Mouse (Mus musculus): ENCODE results near the gene Palm2.

Palm2 gene

DNA sequence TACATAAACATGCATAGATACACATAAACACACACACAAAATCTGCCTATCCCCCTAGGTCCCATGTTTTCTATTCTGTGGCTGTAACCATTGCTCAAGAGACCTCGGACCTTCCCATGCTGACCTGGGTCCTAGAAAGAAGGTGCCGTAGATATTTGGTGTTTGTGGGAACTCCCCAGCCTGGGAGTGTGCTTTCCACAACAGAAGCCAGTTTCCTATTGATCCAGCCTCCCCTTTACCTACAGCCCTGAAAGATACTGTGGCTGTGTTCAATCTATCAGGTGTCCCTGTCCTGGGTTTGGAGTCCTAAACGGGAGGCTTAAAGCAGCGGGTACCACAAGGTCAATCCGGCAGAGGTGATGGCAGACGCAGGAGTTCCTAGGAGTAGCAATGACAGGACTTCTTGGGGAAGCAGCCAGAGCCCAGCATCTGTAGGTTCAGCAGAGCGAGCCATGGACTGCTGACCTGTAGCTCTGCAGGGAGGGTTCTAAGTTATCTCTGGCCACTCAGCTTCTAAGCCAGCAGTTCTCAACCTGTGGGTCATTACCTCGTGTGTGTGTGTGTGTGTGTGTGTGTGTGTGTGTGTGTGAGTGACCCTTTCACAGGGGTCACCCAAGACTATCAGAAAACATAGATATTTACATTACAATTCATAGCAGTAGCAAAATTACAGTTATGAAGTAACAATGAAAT is 79.3 kb downstream of the Palm2 start:
- no peak for DNase-seq (ENCODE audit: low spot score in 2 of 2)

DNA sequence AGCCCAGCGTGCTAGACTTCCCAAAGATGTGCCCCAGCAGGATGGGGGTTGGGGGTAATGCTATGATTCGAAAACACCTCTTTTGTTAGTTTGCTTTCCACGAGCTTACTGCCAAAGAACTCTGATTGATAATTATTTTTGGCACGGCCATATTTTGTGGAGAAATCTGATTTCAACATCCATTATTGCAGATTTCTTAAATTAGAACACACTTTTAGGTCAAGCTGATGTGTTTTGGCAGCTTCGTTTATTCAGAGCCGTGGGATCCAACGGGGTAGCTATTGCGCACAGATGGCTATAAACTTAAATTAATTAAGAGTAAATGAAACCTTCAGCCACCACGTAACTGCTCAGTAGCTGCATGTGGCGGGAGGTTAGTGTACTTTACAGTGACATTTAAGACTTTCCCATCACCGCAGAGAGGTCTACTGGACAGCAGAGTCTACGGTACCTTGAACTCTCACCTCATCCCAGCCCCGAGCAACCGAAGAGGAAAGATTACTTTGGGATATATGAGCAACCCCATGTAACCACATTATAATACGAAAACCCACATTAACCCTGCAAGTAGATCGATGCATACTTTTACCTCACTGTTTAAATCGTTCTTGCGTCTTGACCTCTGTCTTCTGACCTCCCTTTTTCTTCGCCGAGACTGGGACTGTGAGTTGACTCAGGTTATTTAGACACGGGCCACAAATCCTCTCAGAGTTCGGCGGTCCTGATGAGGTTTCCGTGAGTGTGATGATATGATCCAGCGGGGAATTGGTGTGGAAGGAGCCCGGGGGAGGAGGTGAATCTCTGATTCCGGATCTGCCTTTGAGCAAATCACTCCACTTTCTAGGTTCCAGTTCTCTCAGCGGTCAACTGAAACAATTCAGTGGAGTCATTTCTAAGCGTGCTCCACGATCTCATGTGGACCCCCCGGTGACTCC is 80.2 kb downstream of the Palm2 start:
- DNase-seq (ENCODE audit: low spot score in 2 of 2): no peak

DNA sequence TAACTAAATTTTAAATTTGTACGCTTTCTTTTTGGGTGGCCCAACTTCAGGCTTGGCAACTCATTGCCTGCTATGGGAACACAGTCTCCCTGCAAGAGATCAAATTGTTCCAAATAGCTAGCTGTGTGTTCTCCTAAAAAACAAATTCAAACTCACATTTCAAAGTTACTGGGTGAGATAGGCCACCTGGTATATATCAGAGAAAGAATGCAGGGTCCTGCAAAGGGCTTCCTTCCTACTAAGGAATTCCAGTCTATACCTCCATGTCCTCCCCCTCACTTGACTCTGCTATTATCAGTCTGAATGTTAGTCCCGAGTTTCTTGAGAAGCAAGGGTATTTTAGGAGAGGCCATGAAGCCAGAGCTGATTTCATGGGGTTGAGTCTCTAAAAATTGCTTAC is 81.3 kb downstream of the Palm2 start:
- no peak for DNase-seq (ENCODE audit: low spot score in 2 of 2)

DNA sequence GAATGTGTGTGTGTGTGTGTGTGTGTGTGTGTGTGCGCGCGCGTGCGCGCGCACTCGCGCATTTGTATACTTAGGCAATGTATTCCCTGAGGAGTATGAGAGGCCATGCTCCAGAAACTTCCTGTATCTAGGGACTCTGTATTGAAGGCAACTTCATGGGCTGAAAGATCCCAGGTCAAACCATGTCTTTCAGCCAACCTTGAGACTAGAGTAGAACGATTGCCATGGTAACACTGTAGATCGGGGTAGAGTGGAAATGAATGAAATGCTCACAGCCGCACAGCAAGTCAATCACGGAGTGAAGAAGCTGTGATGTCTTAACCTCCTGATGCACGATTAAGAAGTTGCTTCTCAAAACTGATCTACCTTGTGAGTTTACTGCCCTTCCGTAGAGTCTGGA is 89.4 kb downstream of the Palm2 start:
- no peak for DNase-seq (ENCODE audit: low spot score in 2 of 2)

DNA sequence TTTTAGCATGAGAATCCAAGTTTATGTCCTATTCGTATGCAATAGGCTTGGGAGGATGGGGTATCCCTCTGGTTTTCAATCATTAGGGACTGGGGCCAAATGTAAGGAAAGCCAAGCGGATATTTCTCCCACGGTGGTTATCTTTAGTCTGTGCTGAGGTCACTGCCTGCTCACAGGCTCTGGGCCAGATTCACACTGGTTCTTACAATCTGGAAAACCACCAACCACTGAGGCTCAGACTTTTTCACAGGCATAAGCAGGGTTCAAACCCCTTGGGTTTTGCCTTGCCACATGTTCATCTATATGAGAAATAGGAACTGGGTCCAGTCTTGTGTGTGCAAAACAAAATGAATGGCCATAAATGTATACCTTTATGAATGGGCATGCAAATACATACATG is 90.4 kb downstream of the Palm2 start:
- no peak for DNase-seq (ENCODE audit: low spot score in 2 of 2)

DNA sequence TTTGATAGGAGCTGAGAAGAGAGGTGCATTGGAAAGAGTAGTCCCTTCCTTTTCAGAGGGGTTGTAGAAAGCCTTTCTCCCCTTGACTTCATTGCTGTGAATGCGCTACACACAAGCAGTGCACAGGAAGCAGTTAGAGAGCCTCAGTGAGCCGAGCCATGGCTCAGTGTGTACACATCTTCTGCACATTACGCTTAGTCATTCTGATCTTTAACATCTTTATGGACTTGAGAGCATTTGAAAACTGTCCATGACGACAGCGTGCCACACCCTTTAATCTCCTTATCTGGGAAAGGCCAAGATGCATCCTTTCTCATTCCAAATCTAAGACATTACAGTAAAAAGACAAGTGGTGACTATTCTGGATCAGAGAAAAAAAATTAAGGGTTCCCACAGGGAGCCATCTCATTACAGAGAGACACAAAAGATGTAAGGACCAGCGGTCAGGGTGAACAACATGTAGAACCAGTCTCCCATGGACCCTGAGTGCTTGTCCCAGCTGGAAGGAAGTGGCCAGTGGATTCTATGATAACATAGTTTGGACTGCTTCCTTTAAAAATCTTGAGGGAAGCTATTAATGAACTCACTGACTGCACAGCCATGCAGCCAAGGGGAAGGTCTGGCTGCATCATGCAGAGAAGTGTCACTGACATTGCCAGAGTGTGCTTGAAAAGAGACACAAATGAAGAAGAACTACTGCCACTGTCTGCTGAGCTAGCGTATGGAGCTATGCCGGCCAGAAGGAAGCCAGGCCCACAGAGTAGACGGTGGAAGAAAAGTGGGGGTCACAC is 91.4 kb downstream of the Palm2 start:
- no peak for DNase-seq (ENCODE audit: low spot score in 2 of 2)

DNA sequence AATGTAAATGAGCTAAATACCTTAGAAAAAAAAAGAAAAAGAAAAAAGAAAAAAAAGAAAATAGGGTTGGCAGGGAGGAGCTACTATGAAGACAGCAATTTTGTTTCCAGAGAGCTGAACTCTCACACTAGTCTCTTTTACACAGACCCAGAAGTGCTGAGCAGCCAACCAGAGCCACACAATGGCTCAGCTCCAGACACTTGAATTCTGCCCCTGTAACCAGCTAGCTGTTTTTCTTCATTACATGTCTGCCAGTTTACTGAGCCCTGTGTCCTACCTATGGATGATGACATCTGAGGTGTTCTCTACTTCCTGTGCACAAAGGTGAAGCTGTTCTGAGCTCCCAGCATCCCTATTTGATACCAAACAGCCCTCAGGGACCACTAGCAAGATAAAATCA is 94.2 kb downstream of the Palm2 start:
- DNase-seq (ENCODE audit: low spot score in 2 of 2): no peak

DNA sequence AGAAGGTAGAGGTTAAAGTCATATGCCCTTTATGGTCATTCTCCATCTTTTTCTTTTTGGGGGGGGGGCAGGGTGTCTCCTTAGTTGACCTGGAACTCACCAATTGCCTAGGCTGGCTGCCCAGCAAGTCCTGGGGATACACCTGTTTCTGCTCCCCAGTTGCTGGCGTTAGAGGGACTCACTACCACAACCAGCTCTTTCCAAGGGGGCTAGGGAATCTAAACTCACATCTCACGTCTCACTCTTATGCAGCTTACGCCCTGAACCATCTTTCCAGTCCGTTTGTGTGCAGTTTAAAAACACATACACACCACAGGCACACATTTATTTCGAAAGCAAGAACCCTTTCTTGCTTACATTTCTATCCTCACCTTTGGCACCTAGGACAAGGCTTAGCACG is 99.6 kb downstream of the Palm2 start:
- DNase-seq (ENCODE audit: low spot score in 2 of 2): no peak

DNA sequence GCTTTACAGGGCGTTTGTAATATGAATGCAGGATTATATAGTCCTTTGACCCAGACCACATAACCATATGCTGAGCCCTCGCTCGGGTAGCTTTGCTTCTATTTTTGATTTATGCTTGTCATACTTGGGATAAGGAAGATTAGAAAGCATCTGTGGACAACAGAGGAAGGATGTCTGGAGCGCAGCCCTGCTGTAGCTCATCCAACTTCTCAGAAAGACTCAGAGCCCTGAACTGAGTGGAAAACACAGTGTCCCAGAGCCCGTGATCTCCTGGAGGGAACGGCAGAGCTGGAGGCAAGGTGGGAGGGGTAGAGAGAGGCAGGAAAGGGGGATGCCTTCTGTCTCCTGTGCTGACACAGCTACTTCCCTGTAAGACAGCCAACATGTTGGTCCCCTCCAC is 100.2 kb downstream of the Palm2 start:
- DNase-seq (ENCODE audit: low spot score in 2 of 2): no peak

DNA sequence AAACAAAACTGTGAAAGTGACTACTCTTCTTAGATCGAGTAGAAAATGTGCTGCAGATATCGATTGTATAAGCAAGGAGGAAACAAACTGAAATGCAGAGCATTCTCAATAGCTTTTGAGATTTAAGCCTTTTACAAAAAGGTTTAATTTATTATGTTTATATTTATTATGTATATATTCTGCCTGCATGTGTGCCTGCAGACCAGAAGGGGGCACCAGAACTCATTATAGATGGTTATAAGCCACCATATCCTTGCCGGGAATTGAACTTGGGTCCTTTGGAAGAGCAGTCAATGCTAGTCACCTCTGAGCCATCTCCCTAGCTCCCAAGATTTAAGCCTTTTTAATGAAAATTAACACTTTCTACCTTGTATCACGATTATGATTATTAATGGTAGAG is 101.0 kb downstream of the Palm2 start:
- no peak for DNase-seq (ENCODE audit: low spot score in 2 of 2)

DNA sequence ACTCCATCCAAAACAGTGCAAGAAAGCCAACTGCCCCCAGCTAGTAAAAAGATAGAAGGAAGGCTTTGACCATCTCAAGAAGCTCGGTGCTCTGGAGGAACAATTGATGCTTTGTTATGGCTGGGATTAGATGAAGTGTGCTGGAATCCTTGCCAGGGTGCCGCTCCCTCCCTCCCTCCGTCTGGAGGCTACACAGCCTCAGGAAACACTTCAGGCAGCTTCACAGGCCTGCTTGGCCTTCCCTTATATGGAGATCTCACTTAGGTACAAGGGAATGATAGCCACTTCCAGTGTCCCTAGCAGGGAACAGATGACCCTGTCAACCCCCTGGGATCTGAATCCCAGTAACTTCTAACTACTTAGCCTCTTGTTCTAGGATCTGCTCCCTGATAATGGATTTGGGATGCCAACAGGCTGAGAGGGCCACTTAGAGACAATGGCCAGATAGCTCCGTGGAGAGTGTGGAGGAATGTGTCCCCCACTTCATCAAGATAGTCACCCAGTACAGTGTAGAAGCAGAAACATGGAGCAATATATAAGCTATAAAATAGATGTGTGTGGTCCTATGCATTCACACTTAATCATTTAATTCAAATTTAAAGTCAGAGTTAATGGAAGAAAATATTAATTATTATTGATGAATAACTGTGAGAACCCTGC is 104.1 kb downstream of the Palm2 start:
- no peak for DNase-seq (ENCODE audit: low spot score in 2 of 2)

DNA sequence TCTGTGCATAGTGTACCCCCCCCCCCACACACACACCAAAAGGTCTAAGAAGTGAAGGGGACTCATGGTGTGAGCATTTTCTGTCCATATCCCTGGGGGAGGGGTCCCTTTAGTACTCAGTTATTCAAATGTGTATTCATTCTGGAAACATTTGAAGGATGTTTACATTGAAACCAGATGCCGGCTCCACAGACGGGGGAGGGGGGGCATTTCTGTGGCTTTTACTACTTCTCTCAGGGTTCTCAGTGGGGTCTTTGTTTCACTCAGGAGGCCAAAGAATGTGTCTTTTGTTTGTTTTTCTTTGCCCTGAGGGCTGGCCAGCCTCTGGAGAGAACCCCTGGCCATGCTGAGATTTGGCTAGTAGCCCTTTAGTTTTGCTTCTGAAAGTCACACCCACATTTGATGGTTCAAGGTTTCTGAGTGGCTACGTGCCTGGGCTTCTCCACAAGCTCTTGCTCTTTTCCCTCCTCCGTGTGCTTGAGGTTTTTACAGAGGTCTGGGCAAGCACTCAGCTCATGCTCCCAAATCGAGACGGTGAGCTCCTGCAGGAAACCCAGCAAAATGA is 109.7 kb downstream of the Palm2 start:
- DNase-seq (ENCODE audit: low spot score in 2 of 2): no peak

DNA sequence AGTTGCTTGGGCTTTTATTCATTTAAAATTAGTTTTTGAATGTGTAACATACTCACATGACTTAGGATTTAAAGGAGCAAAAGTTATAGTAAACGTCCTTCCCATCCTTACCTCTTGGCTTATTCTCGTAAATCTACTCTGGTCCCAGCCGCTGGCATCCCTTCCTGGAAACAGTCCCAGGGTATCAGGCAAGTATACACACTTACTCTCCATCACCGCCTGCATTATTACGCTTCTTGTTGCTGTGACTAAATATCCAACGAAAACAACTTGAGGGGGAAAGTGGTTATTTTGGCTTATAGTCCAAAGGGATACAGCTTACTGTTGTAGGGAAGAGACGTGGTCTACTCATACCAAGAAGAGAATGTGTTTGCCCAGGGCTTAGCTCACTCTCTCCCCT is 113.7 kb downstream of the Palm2 start:
- no peak for DNase-seq (ENCODE audit: low spot score in 2 of 2)

DNA sequence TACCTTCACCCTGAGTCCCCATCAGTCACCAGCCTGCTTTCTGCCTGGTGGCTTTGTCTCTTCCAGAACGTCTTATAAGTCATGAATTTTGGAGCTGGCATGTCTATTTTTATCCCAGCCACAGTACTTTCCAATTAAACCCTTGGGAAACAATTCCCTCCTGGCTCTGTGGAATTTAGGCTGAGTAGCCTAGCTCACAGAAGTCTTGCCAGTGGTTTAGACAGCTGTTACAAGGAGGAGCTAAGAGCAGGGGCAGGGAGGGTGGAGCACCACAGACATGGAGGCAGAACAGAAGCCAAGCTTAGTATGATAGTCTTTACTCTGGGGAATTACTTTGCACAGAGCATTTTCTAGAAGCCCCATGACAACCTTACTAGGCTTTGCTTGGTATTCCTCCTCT is 116.2 kb downstream of the Palm2 start:
- DNase-seq (ENCODE audit: low spot score in 2 of 2): no peak

DNA sequence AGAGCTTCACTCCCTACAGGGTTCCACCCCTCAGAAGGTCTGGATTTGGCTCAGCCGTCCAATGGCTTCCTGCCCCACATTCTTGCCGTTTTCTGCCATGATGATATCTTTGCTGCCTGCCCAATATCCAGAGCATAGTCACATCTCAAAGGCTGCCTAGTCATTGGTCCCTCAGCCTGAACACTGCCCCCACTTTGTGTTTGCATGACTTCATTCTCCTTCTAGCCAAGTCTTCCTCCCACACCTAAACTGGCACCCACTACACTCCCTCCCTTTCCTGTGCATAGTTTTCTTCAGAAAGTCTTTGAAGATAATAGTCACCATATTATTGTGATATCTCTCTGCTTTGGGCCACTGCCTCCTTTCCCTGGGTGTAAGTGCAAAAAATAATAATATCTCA is 123.1 kb downstream of the Palm2 start:
- DNase-seq (ENCODE audit: low spot score in 2 of 2): no peak

DNA sequence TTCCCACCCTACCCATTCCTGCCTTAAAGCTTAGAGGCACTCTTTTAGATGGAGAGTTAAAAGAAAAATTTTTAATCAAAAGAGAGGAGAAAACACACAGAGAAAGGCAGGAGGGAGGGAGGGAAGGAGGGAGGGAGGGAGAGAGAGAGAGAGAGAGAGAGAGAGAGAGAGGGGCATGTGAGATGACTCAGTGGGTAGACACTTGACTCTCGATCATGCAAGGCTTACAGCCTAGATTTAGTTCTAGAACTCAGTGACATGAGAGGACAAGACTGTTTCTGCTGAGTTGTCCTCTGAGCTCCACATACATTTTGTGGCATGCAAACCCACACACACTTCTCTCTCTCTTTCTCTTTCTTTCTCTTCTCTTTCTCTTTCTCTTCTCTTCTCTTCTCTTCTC is 125.4 kb downstream of the Palm2 start:
- no peak for DNase-seq (ENCODE audit: low spot score in 2 of 2)

DNA sequence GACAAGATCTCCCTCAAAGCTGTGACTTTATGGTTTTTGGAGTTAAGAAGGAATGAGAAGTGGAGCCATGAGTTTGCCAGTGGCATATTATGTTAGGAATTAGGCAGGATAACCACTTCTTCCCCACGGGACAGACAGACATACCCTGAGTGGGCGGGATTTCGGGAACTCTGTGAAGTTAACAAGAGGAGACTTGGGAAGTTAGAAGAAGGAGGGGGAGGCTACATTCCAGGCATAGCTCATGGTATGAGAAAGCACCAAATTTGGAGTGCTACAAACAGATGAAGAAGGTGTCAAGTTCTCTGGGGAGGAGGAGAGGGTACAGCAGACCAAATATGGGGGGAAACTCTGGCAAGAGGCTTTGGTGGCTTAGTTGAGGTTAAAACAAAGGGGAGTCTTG is 126.0 kb downstream of the Palm2 start:
- DNase-seq (ENCODE audit: low spot score in 2 of 2): no peak

DNA sequence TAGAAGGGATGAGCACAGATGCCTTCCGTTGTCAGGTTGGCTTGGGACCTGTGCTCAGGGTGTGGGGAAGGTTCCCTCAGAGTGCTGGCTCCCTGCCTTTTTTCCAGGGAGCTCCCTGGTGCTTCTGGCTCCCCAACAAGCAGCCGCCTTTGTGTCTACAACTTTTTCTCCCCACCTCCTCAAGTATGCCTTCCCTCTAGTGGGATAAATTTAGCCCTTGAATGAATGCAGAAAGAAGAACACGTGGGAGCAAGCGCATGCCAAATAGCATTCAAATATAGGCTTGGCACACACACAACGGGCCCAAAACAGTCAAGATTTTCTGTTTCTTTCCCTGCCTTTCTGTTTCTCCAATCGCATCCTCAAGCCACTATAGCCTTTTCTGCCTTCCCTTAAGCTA is 127.0 kb downstream of the Palm2 start:
- no peak for DNase-seq (ENCODE audit: low spot score in 2 of 2)

DNA sequence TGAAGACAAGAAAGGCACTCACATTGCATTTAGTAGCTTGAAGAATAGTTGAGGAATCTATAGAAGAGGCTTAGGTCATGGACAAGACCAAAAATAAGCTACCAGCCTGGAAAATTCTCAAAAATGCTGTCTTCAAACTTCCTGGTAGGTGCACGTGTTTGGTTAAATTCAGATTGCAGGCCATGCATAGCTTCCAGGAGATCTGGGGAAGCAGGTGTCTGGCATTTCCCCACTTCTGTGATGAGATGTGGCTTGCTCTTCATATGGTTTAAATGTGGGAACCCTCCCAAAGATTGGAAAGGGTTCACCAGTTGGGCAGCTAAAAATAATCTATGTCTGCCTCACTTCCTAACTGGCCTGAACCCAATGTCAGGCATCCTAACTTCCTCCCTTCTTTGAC is 131.2 kb downstream of the Palm2 start:
- no peak for DNase-seq (ENCODE audit: low spot score in 2 of 2)

DNA sequence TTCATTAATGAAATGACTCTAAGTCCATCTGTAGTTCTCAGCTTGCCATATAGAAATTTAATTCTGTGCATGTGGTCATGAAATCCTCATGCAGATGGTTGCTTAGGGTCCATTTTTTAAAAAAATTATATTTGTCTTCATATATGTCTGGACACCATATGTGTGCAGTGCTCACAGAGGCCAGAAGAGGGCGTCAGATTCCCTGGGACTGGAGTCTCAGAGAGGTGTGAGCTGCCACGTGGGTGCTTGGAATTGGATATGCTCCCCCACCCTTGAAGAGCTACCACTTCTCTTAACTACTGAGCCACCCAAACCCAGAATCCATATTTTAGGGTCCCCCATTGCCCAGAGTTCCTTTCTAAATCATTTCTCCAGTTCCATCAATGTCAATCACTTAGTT is 131.8 kb downstream of the Palm2 start:
- no peak for DNase-seq (ENCODE audit: low spot score in 2 of 2)

DNA sequence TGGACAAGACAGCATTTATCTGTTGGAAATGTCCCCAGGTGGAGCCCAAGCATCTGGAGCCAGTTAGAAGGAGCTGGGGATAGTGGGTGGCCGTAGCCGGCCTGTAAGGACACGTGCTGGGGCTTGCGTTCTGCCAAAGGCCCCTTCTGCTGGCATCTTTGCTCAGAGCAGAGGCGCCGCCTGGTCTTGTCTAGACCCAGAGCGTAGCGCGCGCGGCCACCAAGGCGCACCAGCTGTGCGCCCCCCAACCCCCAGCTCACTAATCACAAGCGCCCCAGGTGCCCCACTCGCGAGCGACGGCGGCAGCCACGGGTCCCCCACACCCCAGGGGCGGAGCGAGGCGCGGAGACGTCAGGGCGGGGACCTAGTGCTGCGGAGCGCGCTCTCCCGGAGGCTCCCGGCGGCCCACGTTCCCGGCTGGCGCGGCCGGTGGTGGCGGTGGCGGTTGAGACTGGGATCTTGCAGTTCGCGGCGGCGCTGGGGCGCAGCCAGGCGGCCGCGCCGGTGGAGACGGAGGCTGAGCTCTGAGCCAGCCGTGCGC is 133.7 kb downstream of the Palm2 start, which contains the start of gene Pakap:
Gene Pakap (plus strand): TSS at position 514 of the 541 bp plus-strand sequence.
- DNase-seq (ENCODE audit: low spot score in 2 of 2): peak; percentile 61 to 72

All from urinary bladder, postnatal 4 days (tissue).